In the genomic region with DNA sequence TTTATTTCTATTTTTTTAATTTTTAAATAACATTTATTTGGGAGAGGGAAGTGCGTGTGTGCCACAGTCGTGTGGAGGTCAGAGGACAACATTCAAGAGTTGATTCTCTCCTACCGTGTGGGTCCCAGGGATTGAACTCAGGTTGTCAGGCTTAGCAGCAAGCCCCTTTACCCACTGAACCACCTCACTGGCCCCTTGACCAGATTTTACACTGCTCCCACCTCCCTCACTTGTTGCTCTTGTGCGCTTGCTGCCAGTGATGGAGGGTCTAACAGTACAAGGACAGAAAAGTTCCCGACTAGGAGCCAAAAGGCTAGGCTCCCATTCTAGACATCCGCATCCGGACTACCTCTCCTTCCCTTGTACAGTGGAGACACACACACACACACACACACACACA, we compare ENCODE assay signal across 22 mouse cellular contexts.
"Had no signal": no experiment of that assay in that cellular context is flagged by ENCODE, and none has a peak within 500 bp of the region (broad histone marks: within the 10 kb centered on the region; RNA-seq: fewer than 3 reads in every experiment).

No protein-coding gene starts in this region.

- DNase-seq: kidney, adult 2 months; kidney, postnatal 10 days; kidney, postnatal 36 days; layer of hippocampus, postnatal 36 days; lung, adult 2 months; lung, postnatal 14 days; right cerebral cortex, adult 18-20 months; right cerebral cortex, postnatal 14 days; right cerebral cortex, postnatal 4 days; spleen, adult 18-20 months; thymus, adult 2 months; thymus, postnatal 14 days; thymus, postnatal 4 days had no signal

- H3K9ac ChIP-seq: kidney, embryonic 15.5 days; liver, embryonic 15.5 days; midbrain, embryonic 15.5 days; neural tube, embryonic 12.5 days; neural tube, embryonic 15.5 days had no signal

- H3K36me3 ChIP-seq: kidney, embryonic 15.5 days; midbrain, embryonic 15.5 days; neural tube, embryonic 12.5 days; neural tube, embryonic 15.5 days had no signal

- H3K4me1 ChIP-seq: neural tube, embryonic 12.5 days had no signal

- H3K4me2 ChIP-seq: kidney, embryonic 15.5 days; liver, embryonic 15.5 days; midbrain, embryonic 11.5 days; midbrain, embryonic 15.5 days; neural tube, embryonic 12.5 days; neural tube, embryonic 15.5 days had no signal

- H3K4me3 ChIP-seq: kidney, embryonic 15.5 days; left cerebral cortex, adult 2 months; liver, embryonic 15.5 days; midbrain, embryonic 15.5 days; neural tube, embryonic 12.5 days; neural tube, embryonic 15.5 days had no signal

- ATAC-seq: intestine, postnatal 0 days; midbrain, embryonic 15.5 days had no signal

- H3K27ac ChIP-seq: kidney, embryonic 15.5 days; left cerebral cortex, adult 2 months; midbrain, embryonic 15.5 days; neural tube, embryonic 12.5 days; neural tube, embryonic 15.5 days; stomach, postnatal 0 days had no signal

- H3K9me3 ChIP-seq: kidney, embryonic 15.5 days; liver, embryonic 15.5 days; midbrain, embryonic 15.5 days; neural tube, embryonic 12.5 days; neural tube, embryonic 15.5 days had no signal

- H3K27me3 ChIP-seq: kidney, embryonic 15.5 days; liver, embryonic 15.5 days; midbrain, embryonic 15.5 days; neural tube, embryonic 12.5 days; neural tube, embryonic 15.5 days had no signal
